Mouse (Mus musculus) urinary bladder, postnatal 14 days (tissue): Measurements from ENCODE around the gene Ccl1.

Experiments used
- DNase-seq: peaks from one replicate; pipeline ENCODE4 v3.0.0; 2021; ENCODE audit warnings: low spot score

Ccl1 gene

DNA sequence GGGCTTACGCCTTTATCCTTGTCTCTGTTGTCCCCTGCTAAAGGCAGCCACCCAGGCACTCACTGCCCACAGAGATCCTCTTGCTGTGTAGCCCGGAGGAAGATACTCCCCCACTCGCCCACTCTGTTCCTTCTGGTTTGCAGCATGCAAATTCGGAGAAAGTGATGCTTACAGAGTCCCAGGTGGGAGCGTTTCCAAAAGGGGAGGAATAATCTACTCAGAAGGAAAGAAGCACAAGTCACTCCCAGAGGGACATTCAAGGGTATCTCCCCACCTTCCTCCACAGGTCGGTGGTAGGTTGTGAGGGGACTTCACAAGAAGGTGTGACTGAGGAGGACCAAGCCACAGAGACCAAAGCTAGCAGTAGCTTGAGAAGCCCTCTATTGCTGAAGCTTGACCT is 100.3 kb downstream of the Ccl1 start:
- DNase-seq: no peak

GRCm38 (mm10) chr11:82203706-82204105 is 101.8 kb downstream of the Ccl1 start:
- DNase-seq: no peak

GRCm38 (mm10) chr11:82197774-82198173 is 107.7 kb downstream of the Ccl1 start:
- DNase-seq: no peak

GRCm38 (mm10) chr11:82194980-82195379 is 110.5 kb downstream of the Ccl1 start:
- DNase-seq: no peak

DNA sequence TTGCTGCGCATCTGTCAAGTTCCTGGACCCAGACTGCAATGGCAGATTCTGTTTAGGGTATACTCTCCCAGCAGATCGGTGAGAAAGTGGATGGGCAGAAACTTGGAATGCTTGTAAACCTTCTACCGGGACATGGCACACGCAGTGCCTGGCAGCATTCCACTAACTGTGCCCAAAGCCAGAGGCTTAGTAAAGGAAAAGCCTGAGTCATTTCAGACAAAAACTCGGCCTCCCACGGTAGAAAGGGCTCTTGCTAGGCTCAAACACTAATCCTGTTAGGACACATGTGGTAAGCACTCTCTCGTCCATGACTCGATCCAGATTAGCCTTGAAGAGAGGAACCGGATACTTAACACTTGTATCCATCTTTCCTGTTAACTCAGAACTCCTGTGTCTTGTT is 111.7 kb downstream of the Ccl1 start:
- DNase-seq: no peak

- DNase-seq: no peak
Measured at GRCm38 (mm10) chr11:82189782-82190563, 115.5 kb downstream of the Ccl1 start.

GRCm38 (mm10) chr11:82185684-82186083 is 119.8 kb downstream of the Ccl1 start:
- DNase-seq: no peak

GRCm38 (mm10) chr11:82183281-82183935 is 122.1 kb downstream of the Ccl1 start:
- DNase-seq: no peak

GRCm38 (mm10) chr11:82182401-82182800 is 123.1 kb downstream of the Ccl1 start:
- no peak for DNase-seq

GRCm38 (mm10) chr11:82181331-82181730 is 124.2 kb downstream of the Ccl1 start:
- DNase-seq: no peak

- DNase-seq: no peak
Measured at GRCm38 (mm10) chr11:82178161-82178560, 127.3 kb downstream of the Ccl1 start.

GRCm38 (mm10) chr11:82177711-82178110 is 127.8 kb downstream of the Ccl1 start:
- DNase-seq: peak; percentile 31

DNA sequence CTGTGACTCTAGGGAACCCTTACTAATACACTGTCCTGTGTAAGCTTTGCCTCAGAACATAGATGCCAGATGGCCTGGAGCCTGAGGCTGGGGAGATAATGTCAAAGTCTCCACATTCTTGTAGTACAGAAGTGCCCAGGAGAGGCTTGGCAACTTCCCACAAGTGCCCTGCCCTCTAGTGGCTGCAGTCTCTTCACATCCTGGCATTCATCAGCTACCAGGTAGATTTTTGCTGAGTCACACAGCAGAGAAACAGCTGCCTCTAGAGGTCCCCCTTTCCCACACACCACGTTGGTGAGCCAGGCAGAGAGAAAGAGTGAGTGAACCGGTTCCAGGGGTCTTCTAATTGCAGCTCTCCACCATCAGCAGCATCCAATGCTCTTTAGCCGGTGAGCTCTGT is 130.7 kb downstream of the Ccl1 start:
- DNase-seq: peak; percentile 69

DNA sequence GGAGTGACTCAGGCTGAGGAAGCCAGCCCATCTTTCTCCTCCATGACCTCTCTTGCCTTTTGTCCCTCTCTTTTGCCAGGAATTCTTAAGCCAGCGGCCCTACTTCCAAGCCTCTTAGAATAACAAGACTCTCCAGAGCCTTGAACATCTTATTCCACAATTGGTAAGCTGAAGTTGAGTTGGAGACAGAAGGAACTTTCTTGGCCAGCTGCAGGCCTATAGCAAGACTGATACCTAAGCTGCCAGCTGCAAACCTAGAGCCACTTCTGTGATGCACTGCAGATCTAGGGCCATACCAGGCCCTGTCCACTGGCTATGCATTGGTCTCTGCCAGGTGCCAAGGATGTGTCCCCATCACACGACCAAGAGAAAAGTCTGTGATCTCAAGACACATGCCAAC is 132.0 kb downstream of the Ccl1 start:
- DNase-seq: no peak

DNA sequence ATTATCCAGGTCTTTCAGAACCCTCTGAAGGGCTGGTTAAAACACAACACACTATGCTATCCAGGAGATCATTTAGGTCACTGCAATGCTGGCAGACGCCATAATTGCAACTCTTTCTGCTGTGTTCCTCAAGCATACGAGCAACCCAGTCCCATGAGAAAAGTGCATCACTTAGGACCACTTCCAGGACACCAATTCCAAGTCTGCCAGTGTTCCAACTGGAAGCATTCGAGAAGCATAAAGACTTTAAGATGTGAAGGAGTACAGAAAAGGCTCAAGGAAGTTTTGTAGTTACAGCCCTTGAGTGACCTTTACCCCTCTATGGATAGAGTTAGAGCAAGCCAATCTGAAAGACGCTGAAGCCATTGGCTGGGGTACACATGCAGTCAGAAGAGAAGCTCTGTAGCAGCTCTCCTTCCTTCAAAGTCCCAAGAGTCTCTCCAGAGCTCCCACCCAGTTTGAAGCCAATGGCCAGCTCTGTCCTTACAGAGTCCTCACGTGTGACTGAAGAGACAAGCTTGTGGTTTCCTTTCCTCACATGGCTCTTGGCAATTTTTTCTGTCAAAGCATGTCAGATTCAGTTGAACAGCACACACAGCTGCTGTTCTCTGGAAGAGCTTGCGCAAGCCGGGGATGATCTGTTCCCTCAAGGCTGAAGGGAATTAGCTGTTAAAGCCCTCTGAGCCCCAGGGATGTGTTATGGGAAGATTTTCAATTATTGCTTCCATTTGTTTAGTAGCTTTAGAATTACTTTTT is 134.0 kb downstream of the Ccl1 start:
- peak; percentile 32 for DNase-seq

- no peak for DNase-seq
Measured at GRCm38 (mm10) chr11:82169456-82169855, 136.0 kb downstream of the Ccl1 start.

DNA sequence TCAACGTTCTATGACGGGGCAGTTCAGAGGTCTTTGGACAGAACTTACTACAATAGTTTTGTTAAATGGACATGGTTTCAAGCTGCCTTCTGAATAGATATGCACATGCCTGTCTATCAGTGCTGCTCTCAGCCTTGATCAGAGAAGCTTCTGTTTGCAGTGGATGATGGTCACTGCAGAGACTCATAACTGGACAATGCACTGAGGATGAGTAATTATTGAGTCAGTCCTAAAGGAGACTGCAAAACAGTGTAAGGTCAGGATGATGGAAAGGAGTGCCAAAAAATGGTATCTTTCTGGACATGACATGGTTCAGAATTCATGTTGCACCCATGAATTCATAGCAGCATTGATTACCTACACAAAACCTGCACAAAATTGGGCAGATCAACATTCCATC is 137.2 kb downstream of the Ccl1 start:
- no peak for DNase-seq

GRCm38 (mm10) chr11:82163285-82163684 is 142.2 kb downstream of the Ccl1 start:
- no peak for DNase-seq

GRCm38 (mm10) chr11:82159126-82159525 is 146.4 kb downstream of the Ccl1 start:
- DNase-seq: no peak

- DNase-seq: peak; percentile 15
Measured at GRCm38 (mm10) chr11:82139492-82140094, 165.9 kb downstream of the Ccl1 start.

- DNase-seq: no peak
Measured at GRCm38 (mm10) chr11:82136196-82136595, 169.3 kb downstream of the Ccl1 start.

GRCm38 (mm10) chr11:82132977-82133376 is 172.5 kb downstream of the Ccl1 start:
- DNase-seq: no peak
